Mouse (Mus musculus) activated CD4-positive, CD25-positive, alpha-beta regulatory T cell (primary cell): ENCODE measurements around the gene Acsbg1. TPM values are rescaled to one million over a fixed set of nuclear protein-coding genes. Genes with fewer than 3 reads are reported as not detected.

Source experiments
- polyA plus RNA-seq, 2 experiments: library from polyadenylated mRNA; unstranded; fragments of 100-300 nt; shearing (Covaris generic); gene quantifications; one replicate each; pipeline ENCODE4 v1.2.1; 2017

Acsbg1 gene
- 10 to 100 TPM; 27.1 to 88.9 TPM for polyA plus RNA-seq

DNA sequence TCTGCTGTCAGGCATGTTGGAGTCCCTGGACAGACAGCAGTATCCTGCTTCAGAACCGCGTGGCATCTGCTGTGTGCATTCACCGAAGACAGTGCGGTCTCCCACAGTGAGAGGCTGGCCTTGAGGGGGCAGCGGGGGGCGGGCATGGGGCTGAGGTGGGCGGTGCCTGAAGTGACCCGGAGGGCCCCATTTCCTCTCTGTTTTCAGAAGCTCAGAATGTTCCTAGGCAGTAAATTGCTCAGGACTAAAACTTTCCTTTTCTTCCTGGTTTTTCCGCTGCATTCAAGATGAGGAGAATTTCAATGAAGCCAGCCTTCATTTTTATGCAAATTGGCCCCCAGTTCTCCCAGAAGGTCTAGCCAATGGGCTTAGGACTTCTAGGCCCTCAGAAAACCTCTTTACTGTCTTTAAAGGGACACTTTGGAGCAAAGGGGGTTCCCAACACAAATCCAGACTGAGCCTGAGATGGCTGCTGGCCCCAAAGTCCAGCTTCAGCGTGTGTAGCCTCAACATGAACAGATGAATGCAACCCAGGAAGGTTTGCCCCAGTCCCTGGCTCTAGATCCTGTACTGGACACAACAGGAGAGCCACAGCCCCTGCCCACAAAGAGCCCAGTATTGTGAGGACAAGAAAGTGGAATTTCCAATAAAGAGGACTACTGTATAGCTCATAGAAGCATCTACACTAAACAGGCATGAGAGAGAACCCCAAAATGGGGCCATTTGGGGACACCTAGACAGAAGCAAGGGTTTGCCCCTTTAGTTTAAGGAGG is at the start of gene Acsbg1:
Gene Acsbg1 (minus strand): TSS at position 266 of the 773 bp plus-strand sequence.

DNA sequence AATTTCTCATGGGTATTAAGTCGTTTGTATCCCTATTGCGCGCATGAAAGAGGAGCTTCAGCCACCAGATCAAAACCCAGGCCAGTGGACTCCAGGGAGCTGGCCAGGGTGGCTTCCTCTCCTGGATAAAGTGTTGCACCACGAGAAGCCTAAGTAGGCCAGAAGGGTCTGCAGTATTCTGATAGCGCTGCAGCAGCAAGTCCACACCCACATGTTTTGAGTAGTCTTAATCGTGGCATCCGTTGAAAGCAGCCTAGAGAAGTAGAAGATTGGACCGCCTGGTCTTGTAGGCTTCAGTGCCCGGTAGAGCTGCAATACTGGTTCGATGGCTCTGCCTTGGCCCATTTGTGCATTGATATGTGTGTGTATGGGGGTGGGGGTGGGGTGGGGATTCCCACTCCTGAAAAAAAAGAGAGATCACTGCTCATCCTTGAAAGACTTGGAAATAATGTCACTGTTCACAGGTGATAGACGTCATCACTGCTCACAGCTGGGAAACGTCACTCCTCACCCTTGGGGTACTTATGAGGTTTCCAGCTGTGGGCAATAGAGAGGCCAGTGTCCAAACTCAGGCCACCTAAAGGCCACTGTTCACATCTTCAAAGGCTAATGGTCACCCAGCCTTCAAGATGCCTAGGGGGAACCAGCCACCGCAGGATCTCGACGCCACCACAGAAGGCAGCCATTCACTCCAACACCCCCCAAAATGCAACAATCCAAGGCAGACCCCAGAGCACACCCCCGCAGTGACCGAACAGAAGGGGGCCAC is 36.8 kb upstream of the Acsbg1 start, which contains the start of gene Dnaja4:
Gene Dnaja4 (plus strand): TSS at position 556 of the 769 bp plus-strand sequence.

GRCm38 (mm10) chr9:54586199-54587061 is 75.2 kb downstream of the Acsbg1 start, which contains the start of gene Idh3a:
TSS of gene Idh3a (plus strand) at chr9:54586334.

GRCm38 (mm10) chr9:54559771-54560471 is 101.7 kb downstream of the Acsbg1 start, which contains the start of gene Cib2:
TSS of gene Cib2 (minus strand) at chr9:54560218.

Other genes with a start within 250 kb of the Acsbg1 start
- under 1 TPM in 1 of 2 experiments, not detected in 1; 0.55 TPM for gene Dmxl2, start 160.2 kb downstream of the Acsbg1 start, polyA plus RNA-seq
- not detected for gene Sh2d7, start 122.9 kb downstream of the Acsbg1 start, polyA plus RNA-seq
- 1 to 10 TPM; 2.0 to 7.3 TPM for gene Cib2, start 101.7 kb downstream of the Acsbg1 start, polyA plus RNA-seq
- 100 to 1,000 TPM; 109 to 150 TPM for gene Idh3a, start 75.5 kb downstream of the Acsbg1 start, polyA plus RNA-seq
- gene Dnaja4, start 37.0 kb upstream of the Acsbg1 start, polyA plus RNA-seq: 10 to 100 TPM; 23.6 to 24.0 TPM
- 100 to 1,000 TPM in 1 of 2 experiments, 10 to 100 TPM in 1; 88.3 to 106 TPM for gene Wdr61, start 72.6 kb upstream of the Acsbg1 start, polyA plus RNA-seq
- not detected for gene Crabp1, start 102.9 kb upstream of the Acsbg1 start, polyA plus RNA-seq
- 10 to 100 TPM; 19.2 to 20.4 TPM for gene Ireb2, start 201.9 kb upstream of the Acsbg1 start, polyA plus RNA-seq